Comparison of ENCODE assay signal across 9 mouse cellular contexts in the genomic region with DNA sequence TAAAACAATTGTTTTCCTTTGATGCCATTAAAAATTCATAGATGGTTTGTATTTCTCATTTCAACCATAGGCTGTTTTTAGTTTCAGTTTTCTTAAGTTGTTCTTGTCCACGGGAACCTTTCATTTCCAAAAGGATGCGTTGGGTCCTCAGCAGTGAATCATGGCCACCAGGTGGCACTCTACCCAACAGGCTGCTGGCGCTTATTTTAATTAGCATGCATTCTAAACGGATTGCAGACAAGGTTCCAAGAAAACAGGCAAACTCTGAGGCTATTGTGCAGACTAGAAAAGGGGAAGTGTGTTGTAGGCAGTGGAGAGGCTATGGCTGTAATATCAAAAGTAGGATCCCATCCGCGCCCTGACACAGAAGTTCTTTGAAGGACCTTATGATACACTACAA.
A peak's percentile ranks its signal among the peaks of the same experiment; 100 is the strongest.
DNase-seq lines count a peak whose midpoint lies in the region; ATAC-seq and TF ChIP-seq lines count a peak whose summit lies in the region.
"Had no signal": no experiment of that assay in that cellular context is flagged by ENCODE, and none has a peak within 500 bp of the region (broad histone marks: within the 10 kb centered on the region; RNA-seq: fewer than 3 reads in every experiment).

No protein-coding gene starts in this region.

- no peak overlapping the region for H3K9ac ChIP-seq in MEL (ENCODE audit: control insufficient read depth, low read depth, low read length, poor library complexity, severe bottlenecking)
- H3K9ac ChIP-seq: liver, embryonic 15.5 days had no signal

- no peak for TF ChIP-seq POLR2A in MEL (IDR thresholded peaks at IDR 0.05; ENCODE audit: control insufficient read depth in 1 of 2, insufficient read depth in 1 of 2, low read depth in 1 of 2, low read length in 2 of 2, poor library complexity in 1 of 2)

- no peaks in the 10 kb centered on the region for H3K36me3 ChIP-seq in heart, embryonic 10.5 days
- H3K36me3 ChIP-seq in MEL (ENCODE audit: control insufficient read depth in 1 of 2, insufficient read depth in 2 of 2, low read length in 2 of 2): no peaks in the 10 kb centered on the region
- H3K36me3 ChIP-seq: liver, embryonic 15.5 days had no signal

- peak; percentile 68 to 84 (median 76) for TF ChIP-seq CTCF in MEL (IDR thresholded peaks at IDR 0.05 in 2 of 3, conservative IDR thresholded peaks at IDR 0.05 in 1 of 3; ENCODE audit: control insufficient read depth in 1 of 3, insufficient read depth in 1 of 3, low read depth in 2 of 3, low read length in 3 of 3, poor library complexity in 1 of 3, severe bottlenecking in 1 of 3)

- DNase-seq in heart, adult 18-20 months: peak; percentile 19 to 66
- DNase-seq in heart, embryonic 10.5 days (ENCODE audit: low spot score): no peak
- DNase-seq in MEL (ENCODE audit: low read depth, low spot score): peak; percentile 80
- peak; percentile 2 for DNase-seq in cerebellum, adult 11-12 months
- peak; percentile 80 to 82 for DNase-seq in kidney, postnatal 4 days
- peak; percentile 13 to 28 for DNase-seq in lung, adult 18-20 months
- peak; percentile 82 for DNase-seq in right cerebral cortex, postnatal 4 days

- H3K27ac ChIP-seq in heart, embryonic 10.5 days: no peak overlapping the region
- H3K27ac ChIP-seq in MEL (ENCODE audit: control insufficient read depth, low read depth, low read length): no peak overlapping the region
- H3K27ac ChIP-seq: liver, embryonic 15.5 days had no signal

- no peaks in the 10 kb centered on the region for H3K27me3 ChIP-seq in heart, embryonic 10.5 days (ENCODE audit: insufficient read depth, poor library complexity, severe bottlenecking)
- no peaks in the 10 kb centered on the region for H3K27me3 ChIP-seq in MEL (ENCODE audit: control insufficient read depth in 1 of 2, insufficient read depth in 2 of 2, low read length in 2 of 2)
- H3K27me3 ChIP-seq: liver, embryonic 15.5 days had no signal

- H3K4me3 ChIP-seq in heart, embryonic 10.5 days: no peak overlapping the region
- no peak overlapping the region for H3K4me3 ChIP-seq in MEL (ENCODE audit: control insufficient read depth in 1 of 2, insufficient read depth in 1 of 2, low read depth in 2 of 2, low read length in 2 of 2)
- H3K4me3 ChIP-seq: liver, embryonic 15.5 days had no signal

- 48% methylated on average over 6 of the region's 6 CpGs for WGBS in heart, embryonic 10.5 days

- no peak for TF ChIP-seq EP300 in MEL (IDR thresholded peaks at IDR 0.05; ENCODE audit: low read depth in 1 of 2, low read length in 2 of 2)

- peak; percentile 81 for ATAC-seq in frontal cortex, adult (ENCODE audit: low TSS enrichment)

- TF ChIP-seq RAD21 in MEL (IDR thresholded peaks at IDR 0.05; ENCODE audit: low read depth, low read length): peak; percentile 54

- H3K9me3 ChIP-seq in heart, embryonic 10.5 days: no peaks in the 10 kb centered on the region
- H3K9me3 ChIP-seq in MEL (replicated peaks; ENCODE audit: insufficient read depth, low read length): no peaks in the 10 kb centered on the region
- H3K9me3 ChIP-seq: liver, embryonic 15.5 days had no signal

- H3K79me2 ChIP-seq in MEL (ENCODE audit: control insufficient read depth, insufficient read depth, low read length, poor library complexity): no peaks in the 10 kb centered on the region

- H3K4me1 ChIP-seq in heart, embryonic 10.5 days: no peaks in the 10 kb centered on the region
- no peaks in the 10 kb centered on the region for H3K4me1 ChIP-seq in MEL (ENCODE audit: control insufficient read depth in 1 of 2, insufficient read depth in 2 of 2, low read length in 2 of 2)
- H3K4me1 ChIP-seq: liver, embryonic 15.5 days had no signal

TF ChIP-seq in MEL, 35 proteins besides CTCF, POLR2A, EP300 and RAD21:
- TF ChIP-seq TBP (IDR thresholded peaks at IDR 0.05; ENCODE audit: low read depth, low read length) (no peak), SMC3 (IDR thresholded peaks at IDR 0.05; ENCODE audit: low read depth, low read length) (peak; percentile 80)
TF ChIP-seq in MEL: peak in this region for 1.
